Mouse (Mus musculus) granulocyte monocyte progenitor cell, adult 5-6 weeks (primary cell): ENCODE measurements around the gene 1500009L16Rik. TPM values are rescaled to one million over a fixed set of nuclear protein-coding genes. Genes with fewer than 3 reads are reported as not detected.

ENCODE experiments used
- ATAC-seq: replicated peaks from 2 replicates; pipeline ENCODE4 v1.8.0; 2016; ENCODE audit warnings: mild to moderate bottlenecking, moderate TSS enrichment, inconsistent platforms; ENCODE audit not compliant: poor library complexity, severe bottlenecking
- total RNA-seq, 2 experiments: library from RNA; stranded (forward) in 1 of 2; stranded (reverse) in 1 of 2; fragments of 200-712, 200-1000 nt in 1 of 2; fragments of >200 nt in 1 of 2; fragmentation: Nextera tagmentation in 1 of 2; gene quantifications; 2 replicates each; pipeline ENCODE4 v1.2.3; 2014 to 2017

The 1500009L16Rik gene
- total RNA-seq, 2 experiments from 2014 or later = 0.57 to 1.0 TPM

GRCm38 (mm10) chr10:83757343-83757962 lies 34.8 kb downstream of the 1500009L16Rik start:
- ATAC-seq = no peak

DNA sequence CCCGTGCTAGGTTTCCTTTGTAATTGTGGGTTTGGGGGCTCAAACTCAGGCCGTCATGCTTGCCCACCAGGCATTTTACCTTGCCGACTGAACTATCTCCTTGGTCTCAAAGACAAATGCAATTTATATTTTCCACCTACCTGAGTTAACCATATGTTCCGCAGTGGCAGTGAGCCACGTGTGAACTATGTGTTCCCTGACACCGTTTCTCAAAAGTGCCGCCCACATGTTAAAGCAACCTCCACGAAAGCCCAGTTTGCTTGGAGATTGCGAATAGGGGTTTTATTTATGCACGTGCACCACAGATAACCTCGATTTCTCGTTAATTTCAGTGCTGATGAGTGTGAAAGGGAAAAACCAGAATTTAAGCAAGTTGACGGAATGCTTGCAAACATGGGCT lies 36.1 kb downstream of the 1500009L16Rik start:
- ATAC-seq = no peak

DNA sequence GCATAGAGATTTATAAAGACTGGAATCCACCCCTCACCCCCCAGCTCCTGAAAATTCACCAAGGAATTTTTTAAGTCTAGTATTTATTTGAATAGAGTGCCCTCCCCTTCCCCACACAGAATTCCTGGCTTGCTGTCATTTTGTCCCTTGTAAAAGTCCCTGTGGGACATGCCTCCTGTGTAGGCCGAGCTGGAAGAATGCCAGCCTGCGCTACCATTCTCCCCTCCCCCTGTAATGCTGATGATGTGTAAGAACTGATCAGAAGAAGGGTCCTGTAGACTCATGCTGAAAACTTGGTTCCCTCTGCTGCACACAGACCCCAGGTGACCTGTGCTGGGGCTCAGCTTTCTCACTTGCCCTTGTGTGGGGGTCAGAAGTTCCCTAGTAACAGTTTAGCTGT lies 37.9 kb downstream of the 1500009L16Rik start:
- ATAC-seq = no peak

DNA sequence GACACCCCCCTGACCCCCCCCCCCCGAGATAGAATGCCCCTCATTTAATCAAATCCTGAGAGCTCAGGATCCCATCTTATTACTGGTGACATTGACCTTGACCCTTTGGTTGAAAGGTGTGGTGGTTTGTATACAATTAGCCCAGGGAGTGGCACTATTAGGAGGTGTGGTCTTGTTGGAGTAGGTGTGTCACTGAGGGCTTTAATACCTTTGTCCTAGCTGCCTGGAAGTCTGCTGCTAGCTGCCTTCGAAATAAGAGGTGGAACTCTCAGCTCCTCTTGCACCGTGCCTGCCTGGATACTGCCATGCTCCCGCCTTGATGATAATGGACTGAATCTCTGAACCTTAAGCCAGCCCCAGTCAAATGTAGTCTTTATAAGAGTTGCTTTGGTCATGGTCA lies 41.2 kb downstream of the 1500009L16Rik start:
- no peak for ATAC-seq

- ATAC-seq = no peak
Observed at GRCm38 (mm10) chr10:83766882-83767281, 44.2 kb downstream of the 1500009L16Rik start.

DNA sequence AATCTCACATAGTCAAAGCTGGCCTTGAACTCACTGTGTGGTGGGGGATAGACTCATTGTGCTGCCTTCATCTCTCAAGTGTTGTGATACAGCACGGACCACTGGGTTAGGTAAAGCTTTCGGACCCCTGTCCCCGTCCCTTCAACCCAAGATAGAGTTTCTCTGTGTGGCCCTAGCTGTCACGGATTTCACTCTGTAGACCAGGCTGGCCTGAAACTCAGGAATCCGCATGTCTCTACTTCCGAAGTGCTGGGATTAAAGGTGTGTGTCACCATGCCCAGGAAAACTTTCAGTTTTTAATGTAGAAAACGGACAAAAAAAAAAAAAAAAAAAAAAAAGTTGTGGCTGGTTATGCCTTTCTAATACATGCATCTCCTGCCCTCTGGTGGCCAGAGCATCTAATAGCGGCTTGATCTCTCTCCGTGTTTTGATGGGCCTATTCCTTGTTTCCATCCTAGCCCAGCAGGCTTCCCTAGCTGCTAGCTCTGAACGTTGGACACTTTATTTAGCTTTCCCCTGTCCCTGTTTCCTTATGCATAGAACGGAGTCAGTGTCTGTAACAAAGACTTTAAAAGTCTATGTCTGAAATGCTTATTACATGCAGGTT lies 53.7 kb downstream of the 1500009L16Rik start:
- ATAC-seq = peak; percentile 75

DNA sequence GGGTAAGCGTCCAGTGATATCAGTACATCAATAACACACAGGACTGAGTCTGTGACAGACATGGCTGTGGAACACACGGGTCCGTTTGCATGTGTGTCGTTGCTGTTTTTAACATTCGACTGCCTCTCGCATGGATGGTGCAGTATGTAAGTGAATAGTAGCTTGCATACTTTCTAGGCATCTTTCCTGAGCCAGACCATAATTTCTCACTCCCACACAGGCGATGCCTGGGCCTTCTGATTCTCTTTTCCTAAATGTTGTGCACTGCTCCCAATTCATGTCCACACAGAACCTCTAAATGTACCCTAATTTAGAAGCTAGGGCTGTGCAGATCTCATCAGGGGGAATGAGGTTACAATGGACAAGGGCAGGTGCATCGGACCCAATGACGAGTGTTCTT lies 54.6 kb downstream of the 1500009L16Rik start:
- ATAC-seq = no peak

DNA sequence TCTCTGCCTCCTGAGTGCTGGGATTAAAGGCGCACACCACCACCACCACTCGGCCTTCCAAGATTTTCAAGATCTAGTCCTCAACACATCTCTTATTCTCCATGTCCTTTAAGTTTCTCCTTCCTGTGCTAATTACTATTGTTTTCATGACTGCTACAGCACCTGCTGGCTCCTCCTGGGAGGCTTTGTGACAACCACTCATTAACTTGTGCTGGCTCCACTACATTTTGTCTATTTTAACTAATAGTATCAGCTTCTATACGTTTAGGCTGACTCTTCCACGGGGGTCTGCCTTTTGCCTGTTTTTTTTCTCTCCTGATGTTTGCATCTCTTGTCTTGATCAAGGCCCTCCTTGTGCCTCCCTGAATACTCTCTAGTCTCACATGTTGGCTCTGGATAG lies 59.2 kb downstream of the 1500009L16Rik start:
- ATAC-seq = no peak

DNA sequence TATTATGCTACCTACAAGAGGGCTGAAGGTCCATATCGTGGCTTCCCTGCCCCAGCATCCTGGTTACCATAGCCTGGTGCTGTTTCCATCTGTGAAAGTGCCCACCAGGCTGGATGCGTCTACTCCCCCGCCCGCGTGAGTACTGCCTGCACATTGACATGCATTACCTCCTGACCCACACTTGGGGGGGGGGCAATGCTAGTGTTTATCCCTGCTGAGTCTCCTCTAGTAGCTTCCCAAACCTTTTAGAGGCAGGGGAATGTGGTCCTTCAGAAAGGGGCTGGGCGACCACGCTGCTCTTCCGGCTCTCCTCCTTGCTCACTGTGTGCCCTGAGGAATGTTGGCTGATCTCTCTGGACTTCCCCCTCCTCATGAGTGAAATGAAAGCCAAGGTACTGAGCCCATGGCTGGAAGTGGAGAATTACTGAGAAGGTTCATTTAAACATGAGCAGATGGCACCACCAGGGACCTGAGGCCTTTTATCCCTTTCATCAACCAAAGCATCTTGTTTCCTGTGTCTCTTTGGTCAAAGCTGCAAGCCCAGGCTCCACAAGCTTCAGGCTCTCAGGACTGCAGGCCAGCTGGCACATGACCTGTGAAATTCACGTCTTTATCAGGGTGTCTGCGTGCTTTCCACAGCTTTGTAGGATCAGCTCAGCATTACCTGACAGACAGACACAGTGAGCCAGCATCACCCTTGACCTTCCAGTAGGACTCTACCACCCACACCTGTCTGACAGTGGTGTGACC lies 59.9 kb downstream of the 1500009L16Rik start:
- ATAC-seq = no peak

DNA sequence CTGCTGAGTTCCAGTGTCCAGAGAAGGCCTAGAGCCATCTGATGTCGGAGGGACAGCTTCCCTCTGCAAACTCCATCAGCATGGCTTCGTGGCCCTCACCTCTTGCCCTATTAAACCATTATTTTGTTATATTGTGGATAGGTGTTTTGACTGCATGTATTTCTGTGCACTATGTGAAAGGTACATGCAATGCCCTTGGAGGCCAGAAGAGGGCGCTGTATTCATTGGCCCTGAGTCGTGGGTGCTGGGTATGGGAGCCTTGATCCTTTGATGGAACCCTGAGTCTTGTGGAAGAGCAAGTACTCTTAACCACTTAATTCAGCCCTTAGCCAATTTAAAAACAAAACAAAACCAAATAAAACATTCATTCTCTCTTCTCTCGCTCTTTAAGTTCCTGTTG lies 62.3 kb downstream of the 1500009L16Rik start:
- no peak for ATAC-seq

GRCm38 (mm10) chr10:83785627-83786392 lies 63.1 kb downstream of the 1500009L16Rik start:
- no peak for ATAC-seq

- no peak for ATAC-seq
Observed at GRCm38 (mm10) chr10:83795088-83795487, 72.4 kb downstream of the 1500009L16Rik start.

DNA sequence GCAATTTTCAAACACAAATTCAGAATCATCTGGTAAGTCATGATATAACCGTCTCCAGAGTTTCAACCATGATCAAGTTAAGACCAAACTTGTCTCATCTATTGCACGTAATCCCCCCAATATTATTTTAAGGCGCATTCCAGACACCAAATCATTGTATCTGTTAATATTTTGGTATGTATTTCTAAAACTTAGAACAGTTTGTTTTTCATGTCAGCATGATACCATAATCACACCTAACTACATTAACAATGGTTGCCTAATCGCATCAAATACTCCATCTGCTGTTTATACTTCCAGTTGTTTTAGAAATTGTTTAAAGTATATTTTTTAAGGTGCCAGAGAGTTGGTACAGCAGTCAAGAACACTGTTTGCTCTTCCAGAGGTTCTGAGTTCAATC lies 72.8 kb downstream of the 1500009L16Rik start:
- ATAC-seq = no peak

DNA sequence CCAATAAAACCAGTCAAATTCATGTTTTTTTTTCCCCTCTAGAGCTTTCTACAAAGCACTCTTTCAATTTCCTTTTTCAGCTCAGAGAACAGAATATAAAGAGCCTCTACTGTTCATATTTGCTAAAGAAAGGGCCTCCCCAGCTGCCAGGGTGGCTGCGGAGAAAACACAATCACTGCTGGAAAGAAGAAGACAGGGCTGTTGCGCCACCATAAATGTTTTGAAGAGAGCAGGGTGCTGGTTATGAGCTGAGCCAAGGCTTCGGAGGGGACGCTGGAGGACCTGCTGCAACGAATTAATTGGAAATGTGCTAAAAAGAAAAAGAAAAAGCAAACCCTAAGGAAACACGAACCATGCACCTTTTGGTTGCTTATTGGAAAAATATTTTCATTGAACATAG lies 81.4 kb downstream of the 1500009L16Rik start:
- ATAC-seq = no peak

DNA sequence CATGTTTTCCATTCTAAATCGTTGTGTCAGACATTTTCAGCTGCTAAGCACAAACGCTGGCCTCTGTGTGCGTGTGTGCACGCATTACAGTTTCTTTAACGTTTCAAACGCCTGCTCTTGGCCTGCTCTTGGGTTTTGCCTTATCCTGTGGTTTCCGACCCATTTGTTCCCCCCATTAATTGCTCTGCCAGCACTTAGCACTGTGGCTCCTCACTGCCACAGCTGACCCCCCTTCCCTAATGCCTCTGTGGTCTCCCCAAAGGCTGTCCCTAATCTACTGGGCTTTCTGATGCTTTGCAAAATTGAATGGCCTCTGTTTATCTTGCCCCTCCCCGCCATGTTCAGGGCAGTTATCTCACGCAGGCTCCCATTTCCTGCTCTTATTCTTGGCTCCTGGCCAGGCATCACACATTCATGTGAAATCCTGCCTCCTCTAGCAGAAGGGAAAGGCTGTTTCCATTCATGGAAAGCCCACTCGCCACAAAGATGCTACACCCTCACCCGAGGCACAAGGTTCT lies 82.6 kb downstream of the 1500009L16Rik start:
- ATAC-seq = peak; percentile 35

GRCm38 (mm10) chr10:83807251-83807650 lies 84.6 kb downstream of the 1500009L16Rik start:
- no peak for ATAC-seq

Other genes with a start within 250 kb of the 1500009L16Rik start
- gene Aldh1l2, start 188.7 kb upstream of the 1500009L16Rik start, total RNA-seq (2014; fragmentation: Nextera tagmentation) = not detected in 2 replicates
- not detected in 2 replicates for gene Aldh1l2, start 188.7 kb upstream of the 1500009L16Rik start, total RNA-seq (2017)
- 19.5 and 19.6 TPM in 2 replicates for gene Washc4, start 179.1 kb upstream of the 1500009L16Rik start, total RNA-seq (2014; fragmentation: Nextera tagmentation)
- gene Washc4, start 179.1 kb upstream of the 1500009L16Rik start, total RNA-seq (2017) = 34.1 and 37.1 TPM in 2 replicates
- 14.6 and 28.9 TPM in 2 replicates for gene Appl2, start 74.1 kb upstream of the 1500009L16Rik start, total RNA-seq (2014; fragmentation: Nextera tagmentation)
- gene Appl2, start 74.1 kb upstream of the 1500009L16Rik start, total RNA-seq (2017) = 21.8 and 32.1 TPM in 2 replicates